Mouse (Mus musculus) liver, adult 2 months (tissue): ENCODE data around the gene Olfr1412. TPM values are rescaled to one million over a fixed set of nuclear protein-coding genes. Genes with fewer than 3 reads are reported as not detected.

Experiments
- DNase-seq: peaks from one replicate; pipeline ENCODE4 v3.0.0-alpha.2; 2011; ENCODE audit warnings: low read depth, low spot score; ENCODE audit errors: extremely low read depth
- H3K27ac ChIP-seq: fragments of 200-500 bp; replicated peaks from 2 replicates; pipeline ENCODE4 v1.5.1; 2012; ENCODE audit warnings: low read depth, mild to moderate bottlenecking, control low read depth, inconsistent platforms, low read length; ENCODE audit not compliant: insufficient read depth
- H3K27me3 ChIP-seq: fragments of 200-500 bp; 2 replicates; pipeline ENCODE4 v1.6.1; 2012; ENCODE audit warnings: mild to moderate bottlenecking, moderate library complexity, low read length, inconsistent platforms; ENCODE audit not compliant: control insufficient read depth, insufficient read depth
- H3K36me3 ChIP-seq: fragments of 200-500 bp; 2 replicates; pipeline ENCODE4 v1.6.1; 2012; ENCODE audit warnings: low read length, inconsistent platforms; ENCODE audit not compliant: control insufficient read depth, insufficient read depth
- H3K4me1 ChIP-seq: fragments of 200-500 bp; 2 replicates; pipeline ENCODE4 v1.6.1; 2011; ENCODE audit warnings: low read length; ENCODE audit not compliant: control insufficient read depth, insufficient read depth
- H3K4me3 ChIP-seq: fragments of 200-500 bp; 2 replicates; pipeline ENCODE4 v1.5.1; 2011; ENCODE audit warnings: low read depth, mild to moderate bottlenecking, control low read depth, low read length, moderate library complexity; ENCODE audit not compliant: insufficient read depth
- H3K79me2 ChIP-seq: fragments of 200-500 bp; 2 replicates; pipeline ENCODE4 v1.6.1; 2012; ENCODE audit warnings: inconsistent platforms, mild to moderate bottlenecking, low read length, moderate library complexity; ENCODE audit not compliant: control insufficient read depth, insufficient read depth
- H3K9ac ChIP-seq: fragments of 200-500 bp; 2 replicates; pipeline ENCODE4 v1.6.1; 2012; ENCODE audit warnings: low read depth, mild to moderate bottlenecking, control low read depth, inconsistent platforms, low read length
- CTCF ChIP-seq: fragments of 200-500 bp; IDR thresholded peaks from 2 replicates; pipeline ENCODE4 v1.5.1; 2011; ENCODE audit warnings: low read depth, low read length, control low read depth
- POLR2A ChIP-seq: fragments of 200-500 bp; IDR thresholded peaks from 2 replicates; pipeline ENCODE4 v1.6.1; 2011; ENCODE audit warnings: low read length, control low read depth; ENCODE audit not compliant: insufficient read depth; ENCODE audit errors: extremely low read depth
- WGBS: fragments of 180-500 bp; shearing (Covaris S2); methylation state at CpG from one replicate; pipeline ENCODE4 v1.1.7; 2018; 5-methylcytosine and 5-hydroxymethylcytosine counted together
- polyA plus RNA-seq: library from polyadenylated mRNA; depleted of rRNA; stranded (reverse); fragments of >200 nt; gene quantifications from 2 replicates; pipeline ENCODE4 v1.2.3, GENCODE M21; 2012; rRNA removed
- total RNA-seq: library from RNA; depleted of rRNA; stranded (reverse); fragments of >200 nt; gene quantifications from 2 replicates; pipeline ENCODE4 v1.2.3, GENCODE M21; 2014; rRNA removed

The Olfr1412 gene
- total RNA-seq: not detected in 2 replicates
- not detected in 2 replicates for polyA plus RNA-seq

DNA sequence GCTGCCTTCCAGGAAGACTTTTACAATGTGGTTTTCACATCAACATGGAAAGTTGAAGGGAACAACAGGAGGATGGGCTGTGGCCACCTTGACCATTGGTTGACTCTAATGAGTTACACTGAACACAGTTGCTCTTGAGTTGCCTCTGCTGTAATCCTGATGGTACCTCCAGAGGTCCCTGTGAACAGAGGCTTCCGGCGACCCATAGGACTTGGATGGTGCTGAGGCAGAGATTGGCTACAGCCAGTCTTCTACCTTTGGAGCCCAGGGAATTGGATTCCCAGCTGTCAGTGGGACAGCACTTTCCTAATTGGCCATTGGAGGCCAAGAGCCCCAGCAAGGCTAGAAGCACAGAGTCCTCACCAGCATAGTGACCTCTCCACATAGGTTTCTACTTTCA lies at the start of gene Olfr1412:
Olfr1412 (plus strand) TSS at position 301 of the 400 bp plus-strand sequence.
- no peaks in the 10 kb centered on the region for H3K79me2 ChIP-seq
- WGBS: 93% methylated on average over 2 of the region's 2 CpGs
- no peaks in the 10 kb centered on the region for H3K27me3 ChIP-seq
- H3K4me3 ChIP-seq: no peak within 1 kb of the TSS
- H3K9ac ChIP-seq: no peak within 1 kb of the TSS
- no peak within 1 kb of the TSS for H3K27ac ChIP-seq
- no peaks in the 10 kb centered on the region for H3K4me1 ChIP-seq
- H3K36me3 ChIP-seq: no peaks in the 10 kb centered on the region
- TF ChIP-seq CTCF (no peak), POLR2A (no peak)
- DNase-seq: no peak

GRCm38 (mm10) chr1:92536972-92537371 lies 48.6 kb upstream of the Olfr1412 start:
- 0 out of 2 replicates have a peak, but pooled peaks cover 2% of the 10 kb centered on the region for H3K27me3 ChIP-seq
- WGBS: 44% methylated on average over 5 of the region's 5 CpGs
- no peak for TF ChIP-seq POLR2A
- TF ChIP-seq CTCF: no peak
- H3K79me2 ChIP-seq: no peaks in the 10 kb centered on the region
- no peaks in the 10 kb centered on the region for H3K4me1 ChIP-seq
- H3K36me3 ChIP-seq: no peaks in the 10 kb centered on the region
- no peak overlapping the region for H3K4me3 ChIP-seq
- no peak overlapping the region for H3K27ac ChIP-seq
- H3K9ac ChIP-seq: no peak overlapping the region
- DNase-seq: no peak

DNA sequence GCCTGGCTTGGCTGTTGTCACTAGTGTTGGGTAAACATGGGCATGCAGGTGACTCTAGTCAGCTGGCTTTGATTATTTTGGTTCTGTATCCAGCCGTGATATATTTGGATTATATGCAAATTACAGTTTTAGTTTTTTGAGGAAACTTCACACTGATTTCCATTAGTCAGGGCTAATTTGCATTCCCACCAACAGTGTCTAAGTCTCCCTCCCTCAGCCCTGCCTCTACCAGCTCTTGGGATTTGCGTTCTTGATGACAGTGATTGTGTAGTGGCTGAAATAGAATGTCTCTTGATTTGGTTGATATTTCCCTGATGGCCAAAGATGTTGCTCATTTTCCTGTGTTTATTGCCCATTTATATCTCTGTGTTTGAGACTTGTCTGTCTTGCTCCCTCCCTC lies 46.5 kb upstream of the Olfr1412 start:
- H3K36me3 ChIP-seq: no peaks in the 10 kb centered on the region
- no peak overlapping the region for H3K4me3 ChIP-seq
- no peaks in the 10 kb centered on the region for H3K4me1 ChIP-seq
- H3K79me2 ChIP-seq: no peaks in the 10 kb centered on the region
- no peak for TF ChIP-seq CTCF
- no peak for TF ChIP-seq POLR2A
- no peak overlapping the region for H3K9ac ChIP-seq
- H3K27ac ChIP-seq: no peak overlapping the region
- DNase-seq: no peak
- 34% methylated on average over 2 of the region's 2 CpGs for WGBS
- 0 out of 2 replicates have a peak, but pooled peaks cover 2% of the 10 kb centered on the region for H3K27me3 ChIP-seq

GRCm38 (mm10) chr1:92545929-92546328 lies 39.6 kb upstream of the Olfr1412 start:
- H3K4me3 ChIP-seq: no peak overlapping the region

GRCm38 (mm10) chr1:92571022-92571421 lies 14.6 kb upstream of the Olfr1412 start, which contains the start of gene Olfr1413:
TSS of gene Olfr1413 (plus strand) at chr1:92571322.
- TF ChIP-seq CTCF: no peak
- no peak for TF ChIP-seq POLR2A
- no peaks in the 10 kb centered on the region for H3K36me3 ChIP-seq
- no peak within 1 kb of the TSS for H3K9ac ChIP-seq
- 89% methylated on average over 3 of the region's 3 CpGs for WGBS
- H3K79me2 ChIP-seq: no peaks in the 10 kb centered on the region
- no peak for DNase-seq
- H3K4me3 ChIP-seq: no peak within 1 kb of the TSS
- no peaks in the 10 kb centered on the region for H3K4me1 ChIP-seq
- 0 out of 2 replicates have a peak, but pooled peaks cover 2% of the 10 kb centered on the region for H3K27me3 ChIP-seq
- no peak within 1 kb of the TSS for H3K27ac ChIP-seq

More at GRCm38 (mm10) chr1:92545929-92546328, 39.6 kb upstream of the Olfr1412 start:
- no peak for DNase-seq
- Histone ChIP-seq H3K4me1 (no peaks in the 10 kb centered on the region), H3K36me3 (no peaks in the 10 kb centered on the region), H3K9ac (no peak overlapping the region), H3K27ac (no peak overlapping the region), H3K79me2 (no peaks in the 10 kb centered on the region), H3K27me3 (no peaks in the 10 kb centered on the region)
- TF ChIP-seq CTCF (no peak), POLR2A (no peak)
- whole genome bisulfite sequencing: 71% methylated on average over 2 of the region's 2 CpGs

DNA sequence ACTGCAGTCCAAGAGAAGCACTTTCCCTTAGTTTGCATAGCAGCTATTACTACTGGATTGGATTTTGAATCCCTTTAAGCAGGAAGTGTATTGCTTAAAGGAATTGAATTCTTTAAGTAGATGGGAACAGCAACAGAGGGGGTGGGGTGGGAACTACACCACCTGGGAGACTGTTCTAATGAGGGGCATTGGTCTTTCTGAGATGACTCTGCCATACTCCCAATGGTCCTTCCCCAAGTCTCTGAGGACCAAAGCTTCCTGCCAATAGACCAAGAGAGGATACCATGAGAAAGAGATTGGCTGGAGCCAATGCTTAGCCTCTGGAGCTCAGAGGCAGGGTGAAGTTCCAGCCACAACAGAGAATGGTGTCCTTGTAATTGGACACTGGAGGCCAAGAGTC lies 8.5 kb downstream of the Olfr1412 start, which contains the start of gene Olfr1411:
Olfr1411 (plus strand) TSS at position 301 of the 400 bp plus-strand sequence.
- H3K36me3 ChIP-seq: no peaks in the 10 kb centered on the region
- TF ChIP-seq POLR2A (no peak), CTCF (no peak)
- H3K79me2 ChIP-seq: no peaks in the 10 kb centered on the region
- no peaks in the 10 kb centered on the region for H3K4me1 ChIP-seq
- no peak within 1 kb of the TSS for H3K27ac ChIP-seq
- no peak within 1 kb of the TSS for H3K4me3 ChIP-seq
- no peaks in the 10 kb centered on the region for H3K27me3 ChIP-seq
- DNase-seq: no peak
- no peak within 1 kb of the TSS for H3K9ac ChIP-seq
